Mouse (Mus musculus): ENCODE data around the gene Baz2a.

DNA sequence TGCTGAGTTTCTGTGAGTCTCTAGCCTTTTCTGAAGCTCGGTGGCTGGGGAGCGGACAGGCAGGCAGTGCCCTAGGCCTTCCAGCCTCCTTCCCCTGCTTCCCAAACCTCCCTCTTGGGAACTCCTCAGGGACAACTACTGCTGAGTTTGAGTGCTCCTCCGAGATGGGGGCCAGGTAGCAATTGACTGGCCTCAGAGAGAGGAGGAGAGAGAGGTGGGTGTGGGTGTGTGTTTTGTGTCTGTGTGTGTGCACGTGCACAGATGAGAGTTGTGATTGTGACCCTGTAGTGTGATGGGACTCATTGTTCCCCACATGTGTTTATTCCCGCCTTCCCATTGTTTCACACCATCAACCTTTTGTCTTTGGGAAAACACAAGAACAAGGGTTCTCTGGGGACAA, 36.1 kb downstream of the Baz2a start:
- TF ChIP-seq CTCF (IDR thresholded peaks at IDR 0.05; ENCODE audit: extremely low read depth, insufficient read length, insufficient replicate concordance, low read depth, low read length) (no peak), POLR2A (IDR thresholded peaks at IDR 0.05; ENCODE audit: low read depth, low read length) (no peak)

Measured in small intestine, adult 2 months (tissue).